Mouse (Mus musculus) lung, postnatal 0 days (tissue): Measurements from ENCODE around the gene Fam229b.

ENCODE experiments used
- CTCF ChIP-seq: IDR thresholded peaks from 2 replicates; pipeline ENCODE4 v1.5.1; 2016; ENCODE audit warnings: antibody characterized with exemption, mild to moderate bottlenecking
- EP300 ChIP-seq: IDR thresholded peaks from 2 replicates; pipeline ENCODE4 v1.6.1; 2016; ENCODE audit warnings: antibody characterized with exemption, mild to moderate bottlenecking, control low read depth

DNA sequence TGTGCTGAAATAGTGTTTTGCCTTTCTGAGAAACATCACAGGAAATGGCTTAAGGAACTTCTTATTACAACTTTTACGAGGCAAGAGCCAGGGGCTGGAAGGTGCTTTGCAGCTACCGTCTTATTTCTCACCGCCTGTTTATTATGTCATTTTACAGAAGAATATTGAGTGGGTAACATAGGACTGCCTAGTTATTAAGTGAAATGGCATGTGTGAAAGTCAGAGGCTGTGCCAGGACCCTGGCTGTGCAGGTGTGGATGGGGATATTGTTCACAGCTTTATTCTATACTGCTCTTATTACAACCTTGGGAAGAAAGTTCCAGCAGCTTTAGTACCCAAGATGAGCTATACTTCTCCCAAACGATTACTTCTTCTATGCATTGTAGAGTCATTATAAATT is 61.7 kb downstream of the Fam229b start:
- TF ChIP-seq CTCF (no peak), EP300 (no peak)
